Mouse (Mus musculus) bone marrow macrophage, adult 2 months (primary cell): Measurements from ENCODE around the gene 2010300C02Rik. TPM values are rescaled to one million over a fixed set of nuclear protein-coding genes. Genes with fewer than 3 reads are reported as not detected.
A peak's percentile ranks its signal among the peaks of the same experiment; 100 is the strongest.

Source experiments
- H3K27ac ChIP-seq: 2 replicates; pipeline ENCODE4 v1.5.1; 2012; ENCODE audit warnings: low read depth, low read length; ENCODE audit not compliant: insufficient read depth
- H3K4me1 ChIP-seq: 2 replicates; pipeline ENCODE4 v1.6.1; 2012; ENCODE audit warnings: low read length; ENCODE audit not compliant: control insufficient read depth, insufficient read depth
- H3K4me3 ChIP-seq: 2 replicates; pipeline ENCODE4 v1.5.1; 2012; ENCODE audit warnings: mild to moderate bottlenecking, low read length, moderate library complexity; ENCODE audit not compliant: insufficient read depth
- CTCF ChIP-seq: IDR thresholded peaks from 2 replicates; pipeline ENCODE4 v1.5.1; 2012; ENCODE audit warnings: low read depth, mild to moderate bottlenecking, low read length, moderate library complexity
- POLR2A ChIP-seq: IDR thresholded peaks from 2 replicates; pipeline ENCODE4 v1.6.1; 2012; ENCODE audit warnings: mild to moderate bottlenecking, low read depth, low read length, borderline replicate concordance
- polyA plus RNA-seq: library from polyadenylated mRNA; stranded (reverse); fragments of >200 nt; gene quantifications from 2 replicates; pipeline ENCODE4 v1.2.4, GENCODE M21; 2012; ENCODE audit not compliant: missing spikeins, insufficient read depth, insufficient read length

The 2010300C02Rik gene
- polyA plus RNA-seq, 1 experiment: 0.20 TPM

GRCm38 (mm10) chr1:37691179-37691578 is 28.7 kb downstream of the 2010300C02Rik start:
- no peak overlapping the region for H3K27ac ChIP-seq
- H3K4me1 ChIP-seq: no peaks in the 10 kb centered on the region
- H3K4me3 ChIP-seq: no peak overlapping the region
- TF ChIP-seq CTCF (no peak), POLR2A (no peak)

GRCm38 (mm10) chr1:37690665-37691064 is 29.2 kb downstream of the 2010300C02Rik start:
- Histone ChIP-seq H3K4me3 (no peak overlapping the region), H3K27ac (no peak overlapping the region), H3K4me1 (no peaks in the 10 kb centered on the region)
- TF ChIP-seq POLR2A (no peak), CTCF (no peak)

- no peak overlapping the region for H3K27ac ChIP-seq
Measured at GRCm38 (mm10) chr1:37689730-37690129, 30.2 kb downstream of the 2010300C02Rik start.

DNA sequence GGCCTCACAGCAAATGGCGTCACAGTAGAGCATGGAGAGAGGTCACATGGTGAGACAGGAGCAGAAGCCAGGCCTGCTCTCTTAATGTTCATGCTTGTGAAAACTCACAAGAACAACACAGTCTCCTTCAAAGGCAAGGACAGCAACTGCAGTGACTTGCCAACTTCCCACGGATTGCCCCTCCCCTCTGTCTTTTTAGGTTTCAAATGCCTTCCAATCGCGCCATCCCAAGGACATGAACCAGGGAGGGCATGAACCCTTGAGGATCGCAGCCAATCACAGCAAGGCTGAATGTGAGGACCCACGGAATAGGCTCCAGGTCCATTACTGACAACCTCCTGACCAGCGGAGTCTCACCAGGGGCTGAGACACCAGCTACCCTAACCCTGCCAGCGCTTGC is 31.5 kb downstream of the 2010300C02Rik start:
- no peak for TF ChIP-seq CTCF
- TF ChIP-seq POLR2A: no peak
- Histone ChIP-seq H3K27ac (no peak overlapping the region), H3K4me1 (no peaks in the 10 kb centered on the region), H3K4me3 (no peak overlapping the region)

More at GRCm38 (mm10) chr1:37689730-37690129, 30.2 kb downstream of the 2010300C02Rik start:
- Histone ChIP-seq H3K4me3 (no peak overlapping the region), H3K4me1 (no peaks in the 10 kb centered on the region)
- TF ChIP-seq POLR2A (no peak), CTCF (no peak)

DNA sequence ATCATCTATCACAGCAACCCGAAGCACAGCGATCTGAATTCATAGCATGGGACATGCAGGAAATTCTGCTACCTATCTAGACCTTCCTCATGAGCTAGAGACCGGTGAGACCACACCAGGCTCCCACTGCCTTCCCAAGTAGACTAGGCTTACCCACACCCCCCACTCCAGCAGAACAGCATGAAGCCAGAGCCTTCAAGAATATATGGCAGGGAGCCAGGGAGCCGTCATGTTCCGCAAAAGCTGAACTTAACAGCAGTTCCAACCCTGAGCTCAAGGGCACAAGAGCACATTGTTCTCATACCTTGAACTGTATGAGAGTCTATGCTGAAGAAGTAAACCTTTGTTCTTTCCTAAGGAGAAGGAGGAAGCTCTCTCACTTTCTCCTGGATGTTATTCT is 32.4 kb downstream of the 2010300C02Rik start:
- no peak for TF ChIP-seq POLR2A
- no peak for TF ChIP-seq CTCF
- Histone ChIP-seq H3K4me1 (no peaks in the 10 kb centered on the region), H3K4me3 (no peak overlapping the region)

GRCm38 (mm10) chr1:37686953-37687441 is 32.9 kb downstream of the 2010300C02Rik start:
- TF ChIP-seq CTCF (no peak), POLR2A (no peak)
- no peak overlapping the region for H3K4me3 ChIP-seq
- H3K4me1 ChIP-seq: no peaks in the 10 kb centered on the region
- no peak overlapping the region for H3K27ac ChIP-seq

More for the DNA sequence above, 32.4 kb downstream of the 2010300C02Rik start:
- no peak overlapping the region for H3K27ac ChIP-seq

- H3K4me1 ChIP-seq: no peaks in the 10 kb centered on the region
- H3K27ac ChIP-seq: no peak overlapping the region
- no peak overlapping the region for H3K4me3 ChIP-seq
- TF ChIP-seq POLR2A (no peak), CTCF (peak; percentile 86)
Measured at GRCm38 (mm10) chr1:37678327-37679123, 41.4 kb downstream of the 2010300C02Rik start.

DNA sequence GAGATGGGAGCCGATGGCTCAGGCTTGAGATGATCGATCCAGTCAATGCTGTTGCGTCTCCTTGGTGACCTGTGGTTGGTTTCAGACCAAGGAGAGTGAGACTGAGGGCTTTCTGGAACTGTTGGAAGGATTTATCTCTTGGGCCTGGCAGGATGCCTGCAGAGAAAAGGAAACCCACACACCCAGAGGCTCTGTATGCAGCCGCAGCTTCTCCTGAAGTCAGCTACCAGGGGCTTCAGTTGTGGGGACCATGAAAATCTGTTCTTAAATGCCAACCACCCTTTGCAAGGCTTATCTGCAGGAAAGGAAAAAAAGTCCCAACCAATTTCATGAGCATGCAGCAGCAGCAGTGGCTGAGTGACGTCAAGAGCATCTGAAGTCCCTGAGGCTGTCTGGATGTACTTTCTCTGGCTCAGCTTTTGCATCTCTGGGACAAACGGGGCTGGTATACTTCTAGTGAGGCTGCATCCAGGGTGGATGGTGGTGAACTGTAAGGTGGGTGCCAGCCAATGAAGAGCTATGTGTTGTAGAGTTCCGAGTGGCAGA is 42.8 kb downstream of the 2010300C02Rik start:
- TF ChIP-seq CTCF (no peak), POLR2A (no peak)
- Histone ChIP-seq H3K4me3 (no peak overlapping the region), H3K4me1 (no peaks in the 10 kb centered on the region), H3K27ac (no peak overlapping the region)

- no peak for TF ChIP-seq POLR2A
- no peak for TF ChIP-seq CTCF
- H3K4me1 ChIP-seq: no peaks in the 10 kb centered on the region
- H3K4me3 ChIP-seq: no peak overlapping the region
- H3K27ac ChIP-seq: no peak overlapping the region
Measured at GRCm38 (mm10) chr1:37675444-37675843, 44.4 kb downstream of the 2010300C02Rik start.

DNA sequence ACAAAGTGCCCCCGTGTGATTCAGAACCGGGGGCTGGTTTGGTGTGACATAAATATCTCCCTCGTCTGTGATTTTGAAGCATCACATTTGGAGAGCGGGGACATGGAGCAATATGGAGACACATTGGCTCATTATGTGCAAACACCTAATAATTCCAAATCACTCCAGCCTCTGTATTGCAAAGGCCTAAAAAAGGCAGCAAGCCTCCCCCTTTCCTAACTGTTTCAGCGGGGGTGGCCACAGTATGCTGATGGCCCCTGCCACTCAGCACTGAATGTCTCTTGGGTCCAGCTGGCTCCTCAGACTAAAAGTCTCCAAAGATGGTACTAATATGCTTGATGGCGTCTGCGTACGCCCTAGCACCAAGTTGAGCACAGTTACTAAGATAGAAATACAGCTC is 45.6 kb downstream of the 2010300C02Rik start:
- H3K4me1 ChIP-seq: no peaks in the 10 kb centered on the region
- no peak for TF ChIP-seq POLR2A

More for the DNA sequence above, 45.6 kb downstream of the 2010300C02Rik start:
- Histone ChIP-seq H3K27ac (no peak overlapping the region), H3K4me3 (no peak overlapping the region)
